Mouse (Mus musculus): ENCODE measurements around the gene Rgp1.
A peak's percentile ranks its signal among the peaks of the same experiment; 100 is the strongest.
"Not testable (repeated sequence)": the region's sequence is repeated elsewhere in the genome, so short reads cannot be mapped to it uniquely, and the experiment has no call there.

Rgp1 gene

GRCm38 (mm10) chr4:43578376-43579204, at the start of gene Rgp1, which contains the start of gene Gba2:
Rgp1 (plus strand) TSS chr4:43578715.
Gba2 (minus strand) TSS chr4:43578873.
- DNase-seq (ENCODE audit: low read depth, low spot score), result peak; percentile 87

GRCm38 (mm10) chr4:43530081-43530501, 48.4 kb upstream of the Rgp1 start:
- DNase-seq (ENCODE audit: low read depth, low spot score), result no peak

GRCm38 (mm10) chr4:43530581-43530980, 47.9 kb upstream of the Rgp1 start:
- peak; percentile 81 for DNase-seq (ENCODE audit: low read depth, low spot score)

GRCm38 (mm10) chr4:43533270-43533669, 45.2 kb upstream of the Rgp1 start:
- DNase-seq (ENCODE audit: low read depth, low spot score), result no peak

GRCm38 (mm10) chr4:43535628-43536027, 42.9 kb upstream of the Rgp1 start:
- no peak for DNase-seq (ENCODE audit: low read depth, low spot score)

GRCm38 (mm10) chr4:43536031-43536430, 42.5 kb upstream of the Rgp1 start:
- DNase-seq (ENCODE audit: low read depth, low spot score), result no peak

GRCm38 (mm10) chr4:43542044-43542443, 36.5 kb upstream of the Rgp1 start:
- no peak for DNase-seq (ENCODE audit: low read depth, low spot score)

- no peak for DNase-seq (ENCODE audit: low read depth, low spot score)
These were observed 32.0 kb upstream of the Rgp1 start for GRCm38 (mm10) chr4:43546375-43547047.

GRCm38 (mm10) chr4:43547160-43547559, 31.4 kb upstream of the Rgp1 start:
- no peak for DNase-seq (ENCODE audit: low read depth, low spot score)

- DNase-seq (ENCODE audit: low read depth, low spot score), result no peak
These were observed 29.5 kb upstream of the Rgp1 start for GRCm38 (mm10) chr4:43549055-43549454.

- DNase-seq (ENCODE audit: low read depth, low spot score), result not testable (repeated sequence)
These were observed 26.7 kb upstream of the Rgp1 start for GRCm38 (mm10) chr4:43551854-43552253.

GRCm38 (mm10) chr4:43552437-43552836, 26.1 kb upstream of the Rgp1 start:
- DNase-seq (ENCODE audit: low read depth, low spot score), result no peak

GRCm38 (mm10) chr4:43553891-43554290, 24.6 kb upstream of the Rgp1 start:
- no peak for DNase-seq (ENCODE audit: low read depth, low spot score)

- DNase-seq (ENCODE audit: low read depth, low spot score), result no peak
These were observed 22.6 kb upstream of the Rgp1 start for GRCm38 (mm10) chr4:43555926-43556325.

- no peak for DNase-seq (ENCODE audit: low read depth, low spot score)
These were observed 20.4 kb upstream of the Rgp1 start for GRCm38 (mm10) chr4:43558028-43558630.

GRCm38 (mm10) chr4:43558631-43559356, 19.7 kb upstream of the Rgp1 start:
- peak; percentile 76 for DNase-seq (ENCODE audit: low read depth, low spot score)

GRCm38 (mm10) chr4:43559519-43560242, 18.8 kb upstream of the Rgp1 start:
- DNase-seq (ENCODE audit: low read depth, low spot score), result no peak

- DNase-seq (ENCODE audit: low read depth, low spot score), result no peak
These were observed 18.3 kb upstream of the Rgp1 start for GRCm38 (mm10) chr4:43560243-43560611.

- peak; percentile 26 for DNase-seq (ENCODE audit: low read depth, low spot score)
These were observed 17.5 kb upstream of the Rgp1 start for GRCm38 (mm10) chr4:43560976-43561375.

GRCm38 (mm10) chr4:43561436-43561996, 17.0 kb upstream of the Rgp1 start:
- no peak for DNase-seq (ENCODE audit: low read depth, low spot score)
